Mouse (Mus musculus) retina, postnatal 7 days (tissue): Measurements from ENCODE around the gene Btbd35f26.
"Not testable (repeated sequence)": the region's sequence is repeated elsewhere in the genome, so short reads cannot be mapped to it uniquely, and the experiment has no call there.

Experiments used
- DNase-seq: peaks from one replicate; pipeline ENCODE4 v3.0.0-alpha.2; 2012; ENCODE audit warnings: low read depth, low spot score

Btbd35f26 gene

GRCm38 (mm10) chrX:31336154-31336553 is at the start of gene Btbd35f26:
TSS of gene Btbd35f26 (plus strand) at chrX:31336454.
- not testable (repeated sequence) for DNase-seq

DNA sequence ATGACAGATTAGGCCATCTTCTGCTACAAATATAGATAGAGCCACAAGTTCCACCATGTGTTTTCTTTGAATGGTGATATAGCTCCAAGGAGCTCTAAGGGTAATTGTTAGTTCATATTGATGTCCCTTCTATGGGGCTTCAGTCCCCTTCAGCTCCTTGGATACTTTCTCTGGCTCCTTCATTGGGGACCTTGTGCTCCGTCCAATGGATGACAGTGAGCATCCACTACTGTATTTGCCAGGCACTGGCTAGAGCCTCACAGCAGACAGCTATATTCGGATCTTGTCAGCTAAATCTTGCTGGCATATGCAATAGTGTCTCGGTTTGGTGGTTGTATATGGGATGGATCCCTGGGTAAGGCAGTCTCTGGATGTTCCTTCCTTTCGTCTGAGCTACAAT is 5.7 kb downstream of the Btbd35f26 start:
- not testable (repeated sequence) for DNase-seq

GRCm38 (mm10) chrX:31383818-31384217 is 47.6 kb downstream of the Btbd35f26 start, which contains the start of gene Btbd35f19:
TSS of gene Btbd35f19 (minus strand) at chrX:31383918.
- DNase-seq: not testable (repeated sequence)
